8 mouse cellular contexts compared by ENCODE assay signal in genomic region chr2:30687121-30687551, GRCm38 (mm10).
DNase-seq lines count a peak whose midpoint lies in the region; ATAC-seq and TF ChIP-seq lines count a peak whose summit lies in the region.

No protein-coding gene starts in this region.

- peak overlapping the region; percentile 83 for H3K27ac ChIP-seq in limb, embryonic 14.5 days (replicated peaks; ENCODE audit: low read depth, low read length)
- peak overlapping the region; percentile 46; the same call in 1 of the 2 replicates for H3K27ac ChIP-seq in neural tube, embryonic 12.5 days

- no peaks in the 10 kb centered on the region for H3K9me3 ChIP-seq in limb, embryonic 14.5 days (ENCODE audit: control insufficient read depth, low read length)
- no peaks in the 10 kb centered on the region for H3K9me3 ChIP-seq in neural tube, embryonic 12.5 days

- 2% methylated on average over 23 of the region's 23 CpGs for WGBS in limb, embryonic 14.5 days
- 3% methylated on average over 23 of the region's 23 CpGs for WGBS in neural tube, embryonic 12.5 days

- ATAC-seq in limb, embryonic 14.5 days (ENCODE audit: low FRiP score, low read depth): peak; percentile 35
- no peak for ATAC-seq in neural tube, embryonic 12.5 days (ENCODE audit: low FRiP score, low read depth)
- ATAC-seq in granulocyte monocyte progenitor cell, adult 5-6 weeks (replicated peaks; ENCODE audit: poor library complexity, severe bottlenecking): no peak

- peaks cover 40% of the 10 kb centered on the region for H3K4me1 ChIP-seq in limb, embryonic 14.5 days (ENCODE audit: control insufficient read depth, insufficient read depth, low read length)
- H3K4me1 ChIP-seq in neural tube, embryonic 12.5 days: peaks cover 48% of the 10 kb centered on the region

- no peaks in the 10 kb centered on the region for H3K27me3 ChIP-seq in limb, embryonic 14.5 days (ENCODE audit: control insufficient read depth, insufficient read depth, low read length)
- H3K27me3 ChIP-seq in neural tube, embryonic 12.5 days (replicated peaks): no peaks in the 10 kb centered on the region

- H3K4me3 ChIP-seq in limb, embryonic 14.5 days (replicated peaks; ENCODE audit: low read length): no peak overlapping the region
- no peak overlapping the region for H3K4me3 ChIP-seq in neural tube, embryonic 12.5 days

- peak overlapping the region; percentile 33 for H3K4me2 ChIP-seq in limb, embryonic 14.5 days (replicated peaks; ENCODE audit: low read depth, low read length, severe bottlenecking)
- H3K4me2 ChIP-seq in neural tube, embryonic 12.5 days (replicated peaks): peak overlapping the region; percentile 40

- H3K36me3 ChIP-seq in limb, embryonic 14.5 days (ENCODE audit: control insufficient read depth, insufficient read depth, low read length): no peaks in the 10 kb centered on the region
- H3K36me3 ChIP-seq in neural tube, embryonic 12.5 days: no peaks in the 10 kb centered on the region

- H3K9ac ChIP-seq in limb, embryonic 14.5 days (ENCODE audit: low read depth, low read length, severe bottlenecking): peak overlapping the region; percentile 25
- peak overlapping the region; percentile 40 for H3K9ac ChIP-seq in neural tube, embryonic 12.5 days

- 0 out of 2 replicates have a peak, but pooled peaks have one; percentile 11 for TF ChIP-seq POLR2A in limb, embryonic 14.5 days (IDR thresholded peaks at IDR 0.05; ENCODE audit: borderline replicate concordance, extremely low read depth, insufficient read depth, insufficient read length)

- peak; percentile 60 for DNase-seq in ES-CJ7 (ENCODE audit: low read depth, low spot score)
- peak; percentile 82 for DNase-seq in adrenal gland, postnatal 10 days
- peak; percentile 53 for DNase-seq in gastrocnemius, postnatal 25 days
- DNase-seq in induced T-regulatory cell, adult 2 months (ENCODE audit: low read depth): peak; percentile 25
- DNase-seq in limb, embryonic 14.5 days (ENCODE audit: low spot score): peak; percentile 85
- DNase-seq in frontal cortex, postnatal 25 days (ENCODE audit: low spot score in 2 of 2): no peak

Comparison
In these comparisons a context has a peak if more than half of its experiments do, and no peak if none do; other contexts are left out.
1. DNase-seq: peak in ES-CJ7 (single experiment), adrenal gland, postnatal 10 days (single experiment), gastrocnemius, postnatal 25 days (single experiment), induced T-regulatory cell, adult 2 months (single experiment) and limb, embryonic 14.5 days (single experiment); none in frontal cortex, postnatal 25 days (0 of 2).